Mouse (Mus musculus) hindbrain, embryonic 13.5 days (tissue): ENCODE results near the gene Tnfrsf12a. TPM values are rescaled to one million over a fixed set of nuclear protein-coding genes. Genes with fewer than 3 reads are reported as not detected.
A peak's percentile ranks its signal among the peaks of the same experiment; 100 is the strongest.

Experiments used
- ATAC-seq: fragments of 200-750 bp; cut with Nextera tagmentation; 2 replicates; pipeline ENCODE4 v1.8.0; 2017; ENCODE audit warnings: moderate TSS enrichment; ENCODE audit not compliant: low FRiP score
- H3K27ac ChIP-seq: fragments of 300-500 bp; sonication (generic); 2 replicates; pipeline ENCODE4 v1.5.1; 2015; ENCODE audit warnings: inconsistent platforms, mild to moderate bottlenecking, moderate library complexity
- H3K27me3 ChIP-seq: fragments of 300-500 bp; sonication (generic); 2 replicates; pipeline ENCODE4 v1.6.1; 2015; ENCODE audit warnings: mild to moderate bottlenecking, inconsistent platforms
- H3K36me3 ChIP-seq: fragments of 300-500 bp; sonication (generic); 2 replicates; pipeline ENCODE4 v1.6.1; 2015; ENCODE audit warnings: mild to moderate bottlenecking, inconsistent platforms
- H3K4me1 ChIP-seq: fragments of 300-500 bp; sonication (generic); replicated peaks from 2 replicates; pipeline ENCODE4 v1.6.1; 2015; ENCODE audit warnings: inconsistent platforms
- H3K4me2 ChIP-seq: fragments of 300-500 bp; sonication (generic); 2 replicates; pipeline ENCODE4 v1.6.1; 2015; ENCODE audit warnings: inconsistent platforms, mild to moderate bottlenecking, moderate library complexity
- H3K4me3 ChIP-seq: fragments of 300-500 bp; sonication (generic); 2 replicates; pipeline ENCODE4 v1.5.1; 2015; ENCODE audit warnings: mild to moderate bottlenecking, inconsistent platforms
- H3K9ac ChIP-seq: fragments of 300-500 bp; sonication (generic); 2 replicates; pipeline ENCODE4 v1.6.1; 2015; ENCODE audit warnings: mild to moderate bottlenecking, inconsistent platforms
- H3K9me3 ChIP-seq: fragments of 300-500 bp; sonication (generic); 2 replicates; pipeline ENCODE4 v1.6.1; 2016; ENCODE audit warnings: inconsistent platforms
- WGBS: fragments of 180-500 bp; shearing (Covaris S2); methylation state at CpG from one replicate; pipeline ENCODE4 v1.1.7; 2015; 5-methylcytosine and 5-hydroxymethylcytosine counted together
- polyA plus RNA-seq: library from polyadenylated mRNA; unstranded; fragments of >200 nt; fragmentation: Nextera tagmentation; extraction: Ambion mirVana; gene quantifications from 2 replicates; pipeline ENCODE4 v1.2.1, GENCODE M21; 2015

Gene Tnfrsf12a
- polyA plus RNA-seq, 1 experiment from 2014 or later = 2.7 TPM

DNA sequence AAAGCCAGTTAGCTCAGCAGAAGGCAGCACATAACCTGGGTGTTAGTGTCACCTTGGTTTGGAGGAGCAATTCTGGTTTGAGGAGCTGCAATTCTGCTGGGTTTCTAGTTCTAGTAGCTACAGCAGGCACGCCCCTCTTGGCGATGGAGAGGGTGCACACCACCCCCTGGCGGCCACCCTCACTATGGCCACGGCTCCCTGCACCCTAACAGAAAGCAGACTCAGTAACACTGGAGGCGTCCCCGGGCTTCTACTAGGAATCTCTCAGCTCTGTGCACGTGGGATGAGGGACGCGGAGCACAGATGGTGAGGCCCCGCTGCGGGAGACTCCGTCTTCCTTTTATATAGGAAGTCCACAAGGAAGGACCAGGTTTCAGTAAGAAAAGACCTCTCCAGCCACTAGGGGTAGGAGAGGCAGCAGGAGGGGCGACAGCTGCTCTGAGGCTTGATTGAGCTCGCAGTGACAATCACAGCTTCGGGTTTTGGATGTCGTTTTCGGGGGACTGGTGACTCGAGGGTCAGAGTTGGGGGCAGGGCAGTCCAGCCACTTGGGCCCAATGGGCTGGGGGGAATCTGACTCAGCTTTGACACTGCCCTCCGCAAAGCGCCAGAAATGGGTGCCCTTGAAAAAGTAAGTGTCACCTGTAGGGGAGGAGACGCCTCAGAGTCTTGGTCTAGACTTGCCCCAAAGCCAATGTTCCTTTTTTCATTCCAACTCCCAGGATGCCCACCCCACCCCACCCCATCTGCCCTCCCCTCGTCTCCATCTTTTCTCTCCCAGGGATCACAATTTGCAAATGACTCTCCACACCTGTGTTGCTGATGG, 46.9 kb downstream of the Tnfrsf12a start:
- H3K27ac ChIP-seq = no peak overlapping the region
- H3K9ac ChIP-seq = peak overlapping the region; percentile 46; the same call in 1 of the 2 replicates
- H3K4me2 ChIP-seq = peak overlapping the region; percentile 46
- 16% methylated on average over 22 of the region's 22 CpGs for WGBS
- H3K4me1 ChIP-seq = no peaks in the 10 kb centered on the region
- no peaks in the 10 kb centered on the region for H3K36me3 ChIP-seq
- peak; percentile 85 for ATAC-seq
- peak overlapping the region; percentile 15; the same call in 1 of the 2 replicates for H3K4me3 ChIP-seq
- no peaks in the 10 kb centered on the region for H3K9me3 ChIP-seq
- peaks cover 5% of the 10 kb centered on the region; the same call in 1 of the 2 replicates for H3K27me3 ChIP-seq

DNA sequence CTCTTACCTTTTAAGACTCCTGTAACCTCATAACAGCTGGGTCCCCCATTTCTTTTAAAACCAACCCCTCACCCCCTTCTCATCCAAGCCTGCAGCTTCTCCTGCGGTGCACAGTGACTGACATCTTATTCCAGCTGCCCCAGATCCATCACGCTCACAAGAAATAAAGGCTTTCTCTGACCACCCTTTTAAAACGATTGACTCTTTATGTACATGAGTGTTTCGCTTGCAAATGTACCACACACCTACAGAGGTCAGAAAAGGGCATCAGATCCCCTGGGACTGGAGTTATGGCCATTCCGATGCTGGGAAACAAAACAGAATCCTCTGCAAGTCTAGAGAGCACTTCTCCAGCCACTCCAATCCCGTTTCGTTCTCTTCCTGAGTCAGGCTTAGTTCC, 49.5 kb downstream of the Tnfrsf12a start:
- Histone ChIP-seq H3K4me1 (no peaks in the 10 kb centered on the region), H3K27me3 (no peaks in the 10 kb centered on the region), H3K4me2 (no peak overlapping the region), H3K36me3 (no peaks in the 10 kb centered on the region), H3K9ac (no peak overlapping the region), H3K27ac (no peak overlapping the region), H3K4me3 (no peak overlapping the region), H3K9me3 (no peaks in the 10 kb centered on the region)
- ATAC-seq = no peak
- WGBS = 34% methylated on average over 7 of the region's 7 CpGs

Other genes with a start within 250 kb of the Tnfrsf12a start
- not detected in 2 replicates for gene Vmn2r117, start 197.8 kb downstream of the Tnfrsf12a start, polyA plus RNA-seq
- gene Zfp213, start 113.2 kb downstream of the Tnfrsf12a start, polyA plus RNA-seq = 17.7 and 18.2 TPM in 2 replicates
- 28.2 and 28.3 TPM in 2 replicates for gene Zfp13, start 78.0 kb downstream of the Tnfrsf12a start, polyA plus RNA-seq
- gene Zscan10, start 76.6 kb downstream of the Tnfrsf12a start, polyA plus RNA-seq = 0.13 and 0.22 TPM in 2 replicates
- gene Mmp25, start 32.2 kb downstream of the Tnfrsf12a start, polyA plus RNA-seq = 1.2 and 1.7 TPM in 2 replicates
- gene Bicdl2, start 17.0 kb downstream of the Tnfrsf12a start, polyA plus RNA-seq = 0.10 TPM in 1 of 2 replicates, not detected in the other
- 108 and 109 TPM in 2 replicates for gene Hcfc1r1, start 3.9 kb downstream of the Tnfrsf12a start, polyA plus RNA-seq
- 47.2 and 50.2 TPM in 2 replicates for gene Thoc6, start 3.6 kb downstream of the Tnfrsf12a start, polyA plus RNA-seq
- gene Cldn6, start 1.8 kb upstream of the Tnfrsf12a start, polyA plus RNA-seq = 0.61 and 0.85 TPM in 2 replicates
- gene Cldn9, start 6.6 kb upstream of the Tnfrsf12a start, polyA plus RNA-seq = 1.4 and 2.5 TPM in 2 replicates
- gene 1520401A03Rik, start 45.3 kb upstream of the Tnfrsf12a start, polyA plus RNA-seq = 0.06 and 0.27 TPM in 2 replicates
- 18.0 and 18.8 TPM in 2 replicates for gene Pkmyt1, start 48.9 kb upstream of the Tnfrsf12a start, polyA plus RNA-seq
- gene Paqr4, start 63.4 kb upstream of the Tnfrsf12a start, polyA plus RNA-seq = 54.3 and 58.2 TPM in 2 replicates
- 0.55 and 0.83 TPM in 2 replicates for gene Kremen2, start 68.4 kb upstream of the Tnfrsf12a start, polyA plus RNA-seq
- gene Flywch1, start 94.1 kb upstream of the Tnfrsf12a start, polyA plus RNA-seq = 224 and 228 TPM in 2 replicates
- gene Flywch2, start 108.6 kb upstream of the Tnfrsf12a start, polyA plus RNA-seq = 68.1 and 79.0 TPM in 2 replicates
- 583 TPM in 2 replicates for gene Srrm2, start 113.1 kb upstream of the Tnfrsf12a start, polyA plus RNA-seq
- 1,330 and 1,360 TPM in 2 replicates for gene Elob, start 151.7 kb upstream of the Tnfrsf12a start, polyA plus RNA-seq
- gene Prss33, start 158.6 kb upstream of the Tnfrsf12a start, polyA plus RNA-seq = 0.30 TPM in 2 replicates
- gene Prss32, start 166.4 kb upstream of the Tnfrsf12a start, polyA plus RNA-seq = not detected in 2 replicates
- gene Prss41, start 166.7 kb upstream of the Tnfrsf12a start, polyA plus RNA-seq = 0.86 and 0.98 TPM in 2 replicates
- not detected in 2 replicates for gene Prss21, start 190.6 kb upstream of the Tnfrsf12a start, polyA plus RNA-seq
- gene Dcpp1, start 203.4 kb upstream of the Tnfrsf12a start, polyA plus RNA-seq = not detected in 2 replicates
- gene Dcpp2, start 203.4 kb upstream of the Tnfrsf12a start, polyA plus RNA-seq = not detected in 2 replicates
- not detected in 2 replicates for gene Dcpp3, start 240.0 kb upstream of the Tnfrsf12a start, polyA plus RNA-seq